Mouse (Mus musculus) CH12.LX (cell line): ENCODE data around the gene Rad23a. TPM values are rescaled to one million over a fixed set of nuclear protein-coding genes. Genes with fewer than 3 reads are reported as not detected.

Experiments used
- DNase-seq: peaks from one replicate; pipeline ENCODE4 v3.0.0-alpha.2; 2013; ENCODE audit errors: extremely low read depth
- H3K27ac ChIP-seq: 2 replicates; pipeline ENCODE4 v1.5.1; 2012; ENCODE audit warnings: low read depth, mild to moderate bottlenecking, control low read depth, moderate library complexity; ENCODE audit not compliant: insufficient read depth
- H3K27me3 ChIP-seq: replicated peaks from 2 replicates; pipeline ENCODE3; 2012; ENCODE audit warnings: inconsistent platforms
- H3K36me3 ChIP-seq, 2 experiments: replicated peaks in 1 of 2; 2 replicates each; pipeline versions ENCODE3 to v1.6.1; 2012; ENCODE audit warnings: inconsistent platforms in 1 of 2, low read length in 1 of 2, mild to moderate bottlenecking in 1 of 2, mixed read lengths in 1 of 2, moderate library complexity in 1 of 2; ENCODE audit not compliant: control insufficient read depth in 1 of 2, insufficient read depth in 1 of 2
- H3K4me1 ChIP-seq, 2 experiments: 2 replicates each; pipeline ENCODE4 v1.6.1; 2012; ENCODE audit warnings: inconsistent platforms in 1 of 2, moderate library complexity in 1 of 2; ENCODE audit not compliant: insufficient read depth in 2 of 2, control insufficient read depth in 1 of 2
- H3K4me2 ChIP-seq: 2 replicates; pipeline ENCODE4 v1.6.1; 2012; ENCODE audit warnings: low read depth, mild to moderate bottlenecking, control low read depth; ENCODE audit not compliant: poor library complexity, insufficient read depth, severe bottlenecking
- H3K4me3 ChIP-seq, 3 experiments: fragments of 150-350 bp in 1 of 3; sonication (generic) in 1 of 3; replicated peaks in 1 of 3; 2 replicates each; pipeline versions ENCODE3 to v1.5.1; 2011 to 2012; ENCODE audit warnings: low read depth in 2 of 3, low read length in 2 of 3, mild to moderate bottlenecking in 2 of 3, moderate library complexity in 2 of 3, control low read depth in 1 of 3, improper control_type of control experiment in 1 of 3, inconsistent platforms in 1 of 3, mixed read lengths in 1 of 3; ENCODE audit not compliant: poor library complexity in 1 of 3
- H3K79me2 ChIP-seq: replicated peaks from 2 replicates; pipeline ENCODE4 v1.6.1; 2012; ENCODE audit warnings: mild to moderate bottlenecking, moderate library complexity; ENCODE audit not compliant: control insufficient read depth, poor library complexity, insufficient read depth, severe bottlenecking; ENCODE audit errors: extremely low read depth
- H3K9ac ChIP-seq: 2 replicates; pipeline ENCODE4 v1.6.1; 2012; ENCODE audit warnings: low read depth, mild to moderate bottlenecking, control low read depth, moderate library complexity; ENCODE audit not compliant: insufficient read depth
- H3K9me3 ChIP-seq: replicated peaks from 2 replicates; pipeline ENCODE3; 2012; ENCODE audit warnings: low read length, inconsistent platforms, mixed read lengths
- BHLHE40 ChIP-seq: IDR thresholded peaks from 2 replicates; pipeline ENCODE4 v1.6.1; 2011; ENCODE audit warnings: mild to moderate bottlenecking, low read depth, low read length, improper control_type of control experiment
- CHD1 ChIP-seq: IDR thresholded peaks from 2 replicates; pipeline ENCODE4 v1.6.1; 2012; ENCODE audit warnings: low read depth, low read length, improper control_type of control experiment, inconsistent platforms
- CTCF ChIP-seq, 2 experiments: IDR thresholded peaks in 1 of 2; conservative IDR thresholded peaks in 1 of 2; 2 replicates each; pipeline ENCODE4 v1.5.1; 2011 to 2012; ENCODE audit warnings: low read depth in 2 of 2, low read length in 2 of 2, improper control_type of control experiment in 1 of 2, inconsistent platforms in 1 of 2, mild to moderate bottlenecking in 1 of 2, moderate library complexity in 1 of 2
- E2F4 ChIP-seq: IDR thresholded peaks from 2 replicates; pipeline ENCODE4 v1.6.1; 2011; ENCODE audit warnings: low read depth, low read length, improper control_type of control experiment; ENCODE audit not compliant: insufficient replicate concordance
- ELF1 ChIP-seq: IDR thresholded peaks from 2 replicates; pipeline ENCODE4 v1.6.1; 2014; ENCODE audit warnings: low read depth, mild to moderate bottlenecking, inconsistent platforms, low read length, improper control_type of control experiment
- GABPA ChIP-seq: IDR thresholded peaks from 2 replicates; pipeline ENCODE4 v1.6.1; 2012; ENCODE audit warnings: low read depth, low read length, improper control_type of control experiment, inconsistent platforms; ENCODE audit not compliant: insufficient replicate concordance
- HCFC1 ChIP-seq: IDR thresholded peaks from 2 replicates; pipeline ENCODE4 v1.6.1; 2012; ENCODE audit warnings: low read depth, mild to moderate bottlenecking, inconsistent platforms, low read length, improper control_type of control experiment
- IRF4 ChIP-seq: IDR thresholded peaks from 2 replicates; pipeline ENCODE4 v1.6.1; 2014; ENCODE audit warnings: low read depth, mild to moderate bottlenecking, inconsistent platforms, low read length, improper control_type of control experiment
- KAT2A ChIP-seq: IDR thresholded peaks from 2 replicates; pipeline ENCODE4 v1.6.1; 2012; ENCODE audit warnings: low read length, improper control_type of control experiment, inconsistent platforms; ENCODE audit not compliant: insufficient replicate concordance
- MAZ ChIP-seq: IDR thresholded peaks from 2 replicates; pipeline ENCODE4 v1.6.1; 2012; ENCODE audit warnings: low read depth, mild to moderate bottlenecking, inconsistent platforms, low read length, improper control_type of control experiment, moderate library complexity
- MYC ChIP-seq: IDR thresholded peaks from 2 replicates; pipeline ENCODE4 v1.6.1; 2011; ENCODE audit warnings: low read depth, mild to moderate bottlenecking, improper control_type of control experiment, low read length
- NRF1 ChIP-seq: IDR thresholded peaks from 2 replicates; pipeline ENCODE4 v1.6.1; 2014; ENCODE audit warnings: low read depth, mild to moderate bottlenecking, inconsistent platforms, low read length, improper control_type of control experiment, moderate library complexity
- POLR2A ChIP-seq: IDR thresholded peaks from 2 replicates; pipeline ENCODE4 v1.6.1; 2011; ENCODE audit warnings: low read depth, mild to moderate bottlenecking, improper control_type of control experiment, low read length
- POLR2AphosphoS2 ChIP-seq: IDR thresholded peaks from 2 replicates; pipeline ENCODE4 v1.6.1; 2011; ENCODE audit warnings: low read depth, low read length, improper control_type of control experiment
- RAD21 ChIP-seq: IDR thresholded peaks from 2 replicates; pipeline ENCODE4 v1.6.1; 2011; ENCODE audit warnings: low read depth, mild to moderate bottlenecking, low read length, improper control_type of control experiment, moderate library complexity
- RCOR1 ChIP-seq: conservative IDR thresholded peaks from 2 replicates; pipeline ENCODE4 v1.6.1; 2012; ENCODE audit warnings: low read depth, mild to moderate bottlenecking, inconsistent platforms, low read length, improper control_type of control experiment
- SIN3A ChIP-seq: IDR thresholded peaks from 2 replicates; pipeline ENCODE4 v1.6.1; 2012; ENCODE audit warnings: low read length, improper control_type of control experiment, inconsistent platforms
- TBP ChIP-seq: conservative IDR thresholded peaks from 2 replicates; pipeline ENCODE4 v1.6.1; 2011; ENCODE audit warnings: low read depth, low read length, improper control_type of control experiment
- TCF12 ChIP-seq: IDR thresholded peaks from 2 replicates; pipeline ENCODE4 v1.6.1; 2014; ENCODE audit warnings: low read depth, mild to moderate bottlenecking, inconsistent platforms, low read length, improper control_type of control experiment
- UBTF ChIP-seq: IDR thresholded peaks from 2 replicates; pipeline ENCODE4 v1.6.1; 2012; ENCODE audit warnings: low read depth, mild to moderate bottlenecking, inconsistent platforms, low read length, improper control_type of control experiment, moderate library complexity
- USF1 ChIP-seq: IDR thresholded peaks from 2 replicates; pipeline ENCODE4 v1.6.1; 2014; ENCODE audit warnings: low read depth, mild to moderate bottlenecking, inconsistent platforms, low read length, improper control_type of control experiment
- ZC3H11A ChIP-seq: IDR thresholded peaks from 2 replicates; pipeline ENCODE4 v1.6.1; 2012; ENCODE audit warnings: low read depth, mild to moderate bottlenecking, inconsistent platforms, low read length, improper control_type of control experiment
- dilution Hi-C: fragments of 300-500 bp; cut with MboI; formaldehyde crosslinking; loops from 2 replicates; pipeline ENCODE4 v1.14.3; 2020; ENCODE audit warnings: low sequenced_read_pairs; ENCODE audit not compliant: extremely low pct_unique_long_range_greater_than_20kb, extremely low pct_ligation_motif_present
- in situ Hi-C: fragments of 300-500 bp; cut with MboI; formaldehyde crosslinking; loops from 3 replicates; pipeline ENCODE4 v1.14.3; 2019; ENCODE audit warnings: low sequenced_read_pairs, low pct_ligation_motif_present, low pct_unique_long_range_greater_than_20kb, mixed read lengths
- polyA plus RNA-seq: library from polyadenylated mRNA; unstranded; fragments of >175 nt; gene quantifications from 2 replicates; pipeline ENCODE4 v1.2.1, GENCODE M21; 2012; ENCODE audit warnings: low read depth; ENCODE audit not compliant: insufficient read length
- total RNA-seq, 2 experiments: library from RNA; depleted of rRNA; stranded (reverse); fragments of 300-350 nt in 1 of 2; fragments of >200 nt in 1 of 2; gene quantifications; 2 replicates each; pipeline ENCODE4 v1.2.3; 2012 to 2014

The Rad23a gene
- total and polyA plus RNA-seq, 3 experiments = 66.5 to 135 (median 115) TPM

DNA sequence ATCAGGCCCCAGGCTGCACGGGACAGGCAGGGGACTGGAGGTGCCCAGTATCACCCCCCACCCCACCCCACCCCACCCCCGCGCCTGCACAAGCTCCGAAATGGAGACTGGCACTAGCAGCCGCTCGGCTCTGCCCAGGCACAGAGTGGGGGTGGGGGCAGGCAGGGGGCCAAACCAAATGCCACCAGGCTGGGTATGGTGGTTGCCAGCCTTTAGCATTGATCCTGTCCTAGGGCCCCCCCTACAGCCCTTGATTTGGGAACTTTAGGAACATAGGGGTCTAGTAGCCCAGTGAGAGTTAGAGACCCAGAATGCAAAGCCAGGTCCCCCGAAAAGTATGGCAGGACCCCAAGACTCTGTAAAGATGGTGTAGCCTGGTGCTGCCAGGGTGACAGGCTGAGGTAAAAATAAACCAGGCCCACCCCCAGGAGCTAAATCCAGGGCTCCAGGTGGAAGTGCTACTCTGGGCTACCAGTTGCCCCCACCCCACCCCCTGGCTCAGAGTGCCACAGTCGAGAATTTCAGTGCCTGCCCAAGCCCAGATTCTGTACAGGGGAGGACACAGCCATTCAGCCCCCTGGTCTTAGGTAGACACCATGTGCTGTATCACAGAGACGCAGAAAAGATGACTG is 50.5 kb downstream of the Rad23a start:
- no peaks in the 10 kb centered on the region for H3K36me3 ChIP-seq
- no peak overlapping the region for H3K4me3 ChIP-seq
- DNase-seq = no peak
- H3K4me2 ChIP-seq = no peak overlapping the region
- TF ChIP-seq IRF4 = no peak
- no peak for TF ChIP-seq RCOR1
- TF ChIP-seq POLR2A = no peak
- TF ChIP-seq NRF1 = no peak
- no peak for TF ChIP-seq CHD1
- no peak for TF ChIP-seq TBP
- TF ChIP-seq ZC3H11A = no peak
- no peak for TF ChIP-seq GABPA
- no peak for TF ChIP-seq MAZ
- no peaks in the 10 kb centered on the region for H3K79me2 ChIP-seq
- H3K27me3 ChIP-seq = peaks cover 94% of the 10 kb centered on the region
- no peak overlapping the region for H3K9ac ChIP-seq
- no peak overlapping the region for H3K27ac ChIP-seq
- no peaks in the 10 kb centered on the region for H3K4me1 ChIP-seq
- in situ Hi-C loops = no loop called here
- no peaks in the 10 kb centered on the region for H3K9me3 ChIP-seq
- dilution Hi-C loops = no loop called here

DNA sequence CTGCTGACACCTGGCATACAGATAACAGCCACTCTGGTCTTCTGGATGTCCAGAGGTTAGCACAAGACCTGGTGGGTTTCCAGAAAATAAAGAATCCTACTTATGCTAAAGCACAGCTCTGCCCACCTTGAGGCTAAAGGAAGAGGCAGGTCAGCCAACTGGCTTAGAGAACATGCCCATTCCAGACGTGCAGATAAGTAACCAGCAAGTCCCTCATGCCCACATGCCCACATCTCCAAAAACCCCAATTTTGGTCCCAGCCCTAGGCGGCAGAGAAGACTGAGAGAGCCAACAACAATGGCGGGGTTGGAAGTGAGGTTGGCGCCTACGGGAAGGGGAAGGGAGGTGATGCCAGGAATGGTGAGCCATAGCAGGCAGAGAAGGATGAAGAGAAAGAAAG is 51.1 kb downstream of the Rad23a start:
- in situ Hi-C loops = no loop called here
- H3K27me3 ChIP-seq = peaks cover 94% of the 10 kb centered on the region

More for the DNA sequence above, 51.1 kb downstream of the Rad23a start:
- Histone ChIP-seq H3K36me3 (no peaks in the 10 kb centered on the region), H3K9ac (no peak overlapping the region), H3K9me3 (no peaks in the 10 kb centered on the region), H3K4me1 (no peaks in the 10 kb centered on the region), H3K27ac (no peak overlapping the region), H3K4me3 (no peak overlapping the region), H3K79me2 (no peaks in the 10 kb centered on the region), H3K4me2 (no peak overlapping the region)
- no peak for DNase-seq
- TF ChIP-seq RCOR1 (no peak), CHD1 (no peak), SIN3A (no peak), MYC (no peak), TCF12 (no peak), IRF4 (no peak), HCFC1 (no peak), UBTF (no peak), NRF1 (no peak), CTCF (conservative IDR thresholded peaks at IDR 0.05 in 1 of 2, IDR thresholded peaks at IDR 0.05 in 1 of 2; ENCODE audit: low read depth in 2 of 2, low read length in 2 of 2) (no peak), RAD21 (no peak), GABPA (no peak), ELF1 (no peak), POLR2AphosphoS2 (no peak), USF1 (no peak), E2F4 (no peak), KAT2A (no peak), BHLHE40 (no peak)
- dilution Hi-C loops = no loop called here
